Mouse (Mus musculus) E14TG2a.4 (cell line): ENCODE data around the gene Selenoo.
A peak's percentile ranks its signal among the peaks of the same experiment; 100 is the strongest.

Experiments
- H3K27me3 ChIP-seq: 2 replicates; pipeline ENCODE4 v1.6.1; 2014; ENCODE audit warnings: low read length, control low read depth; ENCODE audit not compliant: insufficient read depth
- H3K36me3 ChIP-seq: 2 replicates; pipeline ENCODE4 v1.6.1; 2014; ENCODE audit warnings: low read length, control low read depth; ENCODE audit not compliant: insufficient read depth
- H3K4me1 ChIP-seq: replicated peaks from 2 replicates; pipeline ENCODE4 v1.6.1; 2014; ENCODE audit warnings: low read depth, low read length, control low read depth
- H3K4me3 ChIP-seq: replicated peaks from 2 replicates; pipeline ENCODE4 v1.5.1; 2014; ENCODE audit warnings: mild to moderate bottlenecking, low read length
- H3K9me3 ChIP-seq: 2 replicates; pipeline ENCODE4 v1.6.1; 2014; ENCODE audit warnings: low read length, control low read depth
- CTCF ChIP-seq: conservative IDR thresholded peaks from 2 replicates; pipeline ENCODE4 v1.5.1; 2014; ENCODE audit warnings: low read length
- NANOG ChIP-seq: IDR thresholded peaks from 2 replicates; pipeline ENCODE4 v1.6.1; 2014; ENCODE audit warnings: borderline replicate concordance, low read length, mixed read lengths
- POU5F1 ChIP-seq: IDR thresholded peaks from 2 replicates; pipeline ENCODE4 v1.6.1; 2014; ENCODE audit warnings: low read length, borderline replicate concordance

Gene Selenoo

GRCm38 (mm10) chr15:89089248-89090051, 566 bp downstream of the Selenoo start:
- Histone ChIP-seq H3K9me3 (no peaks in the 10 kb centered on the region), H3K27me3 (peaks cover 16% of the 10 kb centered on the region), H3K4me1 (peaks cover 25% of the 10 kb centered on the region), H3K4me3 (peak overlapping the region; percentile 92), H3K36me3 (peaks cover 35% of the 10 kb centered on the region)
- no peak for TF ChIP-seq POU5F1
- TF ChIP-seq CTCF, result no peak
- no peak for TF ChIP-seq NANOG

DNA sequence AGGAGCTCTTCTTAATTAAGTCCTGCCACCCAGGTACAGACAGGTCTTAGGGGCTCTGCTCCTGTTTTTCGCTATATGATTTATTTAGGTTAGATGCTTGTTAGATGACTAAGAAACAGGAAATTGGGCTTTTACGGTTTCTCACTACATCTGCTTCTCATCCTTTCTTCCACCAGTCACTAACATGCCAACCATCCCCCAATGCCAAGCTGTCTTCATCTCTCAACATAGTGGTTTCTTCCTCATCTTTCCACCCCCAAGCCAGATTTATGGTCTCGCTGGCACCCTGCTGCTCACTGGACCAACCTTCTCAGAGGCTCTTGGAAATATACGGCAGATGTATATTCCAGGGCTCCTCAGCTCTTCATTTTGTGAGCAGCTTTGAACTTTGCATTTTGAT, 1.8 kb downstream of the Selenoo start:
- H3K9me3 ChIP-seq, result no peaks in the 10 kb centered on the region
- H3K4me3 ChIP-seq, result no peak overlapping the region
- H3K4me1 ChIP-seq, result peaks cover 15% of the 10 kb centered on the region
- peaks cover 16% of the 10 kb centered on the region for H3K27me3 ChIP-seq
- H3K36me3 ChIP-seq, result peaks cover 35% of the 10 kb centered on the region
- TF ChIP-seq NANOG, result no peak
- TF ChIP-seq POU5F1, result no peak
- TF ChIP-seq CTCF, result no peak

- Histone ChIP-seq H3K9me3 (no peaks in the 10 kb centered on the region), H3K4me3 (no peak overlapping the region), H3K36me3 (peaks cover 39% of the 10 kb centered on the region), H3K27me3 (peaks cover 16% of the 10 kb centered on the region), H3K4me1 (peaks cover 11% of the 10 kb centered on the region)
- TF ChIP-seq CTCF (no peak), NANOG (no peak), POU5F1 (no peak)
Observed at GRCm38 (mm10) chr15:89092181-89092580, 3.3 kb downstream of the Selenoo start.

GRCm38 (mm10) chr15:89097450-89097849, 8.6 kb downstream of the Selenoo start:
- H3K4me3 ChIP-seq, result no peak overlapping the region
- no peak for TF ChIP-seq NANOG
- TF ChIP-seq POU5F1, result no peak
- no peak for TF ChIP-seq CTCF
- H3K4me1 ChIP-seq, result no peaks in the 10 kb centered on the region; the same call in 1 of the 2 replicates
- H3K36me3 ChIP-seq, result peaks cover 92% of the 10 kb centered on the region
- no peaks in the 10 kb centered on the region for H3K27me3 ChIP-seq
- no peaks in the 10 kb centered on the region for H3K9me3 ChIP-seq

- H3K4me1 ChIP-seq, result peaks cover 3% of the 10 kb centered on the region
- H3K9me3 ChIP-seq, result no peaks in the 10 kb centered on the region
- H3K27me3 ChIP-seq, result no peaks in the 10 kb centered on the region
- peaks cover 99% of the 10 kb centered on the region for H3K36me3 ChIP-seq
- H3K4me3 ChIP-seq, result no peak overlapping the region
- TF ChIP-seq NANOG (no peak), CTCF (no peak), POU5F1 (no peak)
Observed at GRCm38 (mm10) chr15:89098616-89099015, 9.7 kb downstream of the Selenoo start.

- H3K9me3 ChIP-seq, result no peaks in the 10 kb centered on the region
- TF ChIP-seq CTCF (no peak), POU5F1 (no peak), NANOG (no peak)
- H3K36me3 ChIP-seq, result peaks cover 99% of the 10 kb centered on the region
- H3K27me3 ChIP-seq, result no peaks in the 10 kb centered on the region
- no peak overlapping the region for H3K4me3 ChIP-seq
- H3K4me1 ChIP-seq, result peaks cover 3% of the 10 kb centered on the region
Observed at GRCm38 (mm10) chr15:89100823-89101222, 11.9 kb downstream of the Selenoo start.

- no peaks in the 10 kb centered on the region for H3K27me3 ChIP-seq
- peaks cover 100% of the 10 kb centered on the region for H3K36me3 ChIP-seq
- H3K9me3 ChIP-seq, result no peaks in the 10 kb centered on the region
- peaks cover 3% of the 10 kb centered on the region for H3K4me1 ChIP-seq
- no peak overlapping the region for H3K4me3 ChIP-seq
- no peak for TF ChIP-seq NANOG
- no peak for TF ChIP-seq POU5F1
- TF ChIP-seq CTCF, result no peak
Observed at GRCm38 (mm10) chr15:89102646-89103045, 13.8 kb downstream of the Selenoo start.

DNA sequence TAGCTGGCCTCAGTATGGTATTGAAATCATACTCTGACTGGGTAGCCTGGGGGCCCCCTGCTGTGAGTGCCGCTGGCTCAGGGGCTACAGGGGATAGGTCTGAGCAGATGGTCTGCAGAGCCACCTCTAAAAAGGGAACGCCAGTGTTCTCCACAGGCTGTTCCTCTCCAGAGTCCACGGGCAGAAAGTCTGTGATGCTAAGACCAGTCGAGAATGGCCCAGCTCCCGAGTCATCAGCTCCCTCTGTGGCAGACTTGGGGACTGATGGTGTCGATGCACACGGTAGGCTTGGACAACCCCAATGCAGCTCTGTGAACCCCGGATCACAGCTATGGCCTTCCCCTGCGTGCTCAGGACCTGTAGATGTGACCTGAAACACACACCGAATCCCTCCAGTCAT, 15.0 kb downstream of the Selenoo start:
- TF ChIP-seq POU5F1 (no peak), CTCF (no peak), NANOG (no peak)
- H3K4me1 ChIP-seq, result peaks cover 3% of the 10 kb centered on the region
- no peak overlapping the region for H3K4me3 ChIP-seq
- no peaks in the 10 kb centered on the region for H3K9me3 ChIP-seq
- H3K27me3 ChIP-seq, result no peaks in the 10 kb centered on the region
- H3K36me3 ChIP-seq, result peaks cover 100% of the 10 kb centered on the region

DNA sequence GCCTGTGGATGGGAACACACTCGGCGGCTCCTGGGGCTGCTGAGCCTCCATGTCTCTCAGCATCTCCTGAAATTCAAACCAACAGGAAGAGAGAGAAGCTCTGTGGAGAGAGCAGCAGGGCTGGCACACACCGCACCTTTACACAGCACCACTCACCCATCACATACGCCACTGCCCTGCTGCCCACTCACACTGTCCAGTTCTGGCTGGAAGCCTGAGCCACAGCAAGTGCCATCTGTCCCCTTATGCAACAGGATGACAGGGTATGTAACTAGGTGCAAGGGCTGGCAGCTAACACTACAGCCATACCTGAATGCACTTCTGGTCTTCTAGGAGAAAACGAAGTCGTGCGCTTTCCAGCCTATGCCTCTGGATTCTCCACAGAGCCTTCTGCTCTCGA, 15.5 kb downstream of the Selenoo start:
- no peaks in the 10 kb centered on the region for H3K27me3 ChIP-seq
- TF ChIP-seq NANOG, result no peak
- no peak for TF ChIP-seq CTCF
- TF ChIP-seq POU5F1, result no peak
- no peak overlapping the region for H3K4me3 ChIP-seq
- H3K9me3 ChIP-seq, result no peaks in the 10 kb centered on the region
- peaks cover 3% of the 10 kb centered on the region for H3K4me1 ChIP-seq
- H3K36me3 ChIP-seq, result peaks cover 100% of the 10 kb centered on the region
